In the genomic region with DNA sequence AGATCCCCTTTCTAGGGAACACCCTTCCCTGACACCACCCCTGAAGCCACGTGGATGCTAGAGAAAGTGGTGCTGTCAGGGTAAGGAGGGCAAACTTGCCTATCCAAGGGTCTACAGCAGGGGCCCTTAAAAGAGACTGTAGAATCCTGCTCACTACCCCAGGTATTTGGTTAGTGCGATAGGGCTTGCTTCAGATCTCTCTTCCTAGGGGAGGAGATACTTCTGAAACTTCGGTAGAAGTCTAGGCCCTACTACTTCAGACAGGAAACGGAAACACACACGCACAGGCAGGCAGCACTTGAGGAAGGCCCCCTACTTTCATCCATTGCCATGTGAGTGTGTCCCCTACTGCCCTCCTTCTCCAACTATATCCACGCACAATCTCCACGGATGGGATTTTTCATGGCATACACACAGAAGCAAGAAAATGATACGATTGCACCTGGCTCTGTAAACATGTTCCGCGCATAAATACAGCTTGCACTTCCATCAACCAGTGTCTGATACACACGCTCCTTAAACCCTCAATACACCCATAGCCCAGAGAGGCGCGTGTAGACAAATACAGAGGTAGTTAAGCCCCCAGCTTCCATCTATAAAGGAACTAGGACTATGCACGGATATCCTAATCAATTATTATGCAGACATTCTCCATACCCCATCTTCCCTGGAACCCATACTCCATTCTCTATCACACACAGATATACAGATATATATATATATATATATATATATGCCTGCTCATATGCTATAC, we compare ENCODE assay signal across 8 mouse cellular contexts. TPM values are rescaled to one million over a fixed set of nuclear protein-coding genes. Genes with fewer than 3 reads are reported as not detected.
DNase-seq lines count a peak whose midpoint lies in the region; ATAC-seq and TF ChIP-seq lines count a peak whose summit lies in the region.

No protein-coding gene starts in this region.

- no peaks in the 10 kb centered on the region for H3K9me3 ChIP-seq in erythroblast, embryonic 14.5 days (ENCODE audit: control insufficient read depth, low read length)
- H3K9me3 ChIP-seq in E14TG2a.4 (ENCODE audit: low read length): no peaks in the 10 kb centered on the region
- H3K9me3 ChIP-seq in heart, postnatal 0 days (replicated peaks; ENCODE audit: control insufficient read depth, low read length): no peaks in the 10 kb centered on the region

- H3K9ac ChIP-seq in heart, postnatal 0 days (replicated peaks; ENCODE audit: low read depth, low read length): peak overlapping the region; percentile 90

- no peak for TF ChIP-seq EP300 in heart, postnatal 0 days (IDR thresholded peaks at IDR 0.05; ENCODE audit: low read depth)

- H3K4me1 ChIP-seq in erythroblast, embryonic 14.5 days (ENCODE audit: control insufficient read depth): peaks cover 95% of the 10 kb centered on the region
- H3K4me1 ChIP-seq in E14TG2a.4 (replicated peaks; ENCODE audit: low read depth, low read length): peaks cover 81% of the 10 kb centered on the region
- H3K4me1 ChIP-seq in heart, postnatal 0 days (ENCODE audit: control insufficient read depth, insufficient read depth): peaks cover 61% of the 10 kb centered on the region

- ATAC-seq in erythroblast, adult 5-6 weeks (replicated peaks; ENCODE audit: low FRiP score, poor library complexity, severe bottlenecking): no peak
- no peak for ATAC-seq in heart, postnatal 0 days (ENCODE audit: insufficient read depth, low read depth)

- TF ChIP-seq CTCF in E14TG2a.4 (conservative IDR thresholded peaks at IDR 0.05; ENCODE audit: low read length): no peak
- TF ChIP-seq CTCF in heart, postnatal 0 days (IDR thresholded peaks at IDR 0.05; ENCODE audit: low read depth): no peak

- 28% methylated on average over 14 of the region's 14 CpGs for WGBS in heart, postnatal 0 days

- peak; percentile 4 for DNase-seq in heart, postnatal 0 days (ENCODE audit: low spot score)
- DNase-seq in lung, postnatal 36 days: peak; percentile 14
- peak; percentile 57 to 66 for DNase-seq in thymus, postnatal 10 days (ENCODE audit: low spot score in 2 of 2)
- DNase-seq in right cerebral cortex, postnatal 25 days: no peak
- no peak for DNase-seq in adrenal gland, postnatal 36 days

- H3K4me2 ChIP-seq in heart, postnatal 0 days (ENCODE audit: low read depth, low read length): peak overlapping the region; percentile 96

- peaks cover 29% of the 10 kb centered on the region for H3K36me3 ChIP-seq in erythroblast, embryonic 14.5 days (ENCODE audit: control insufficient read depth)
- peaks cover 22% of the 10 kb centered on the region for H3K36me3 ChIP-seq in E14TG2a.4 (ENCODE audit: insufficient read depth, low read length)
- peaks cover 10% of the 10 kb centered on the region for H3K36me3 ChIP-seq in heart, postnatal 0 days (replicated peaks; ENCODE audit: control insufficient read depth, insufficient read depth, low read length)

- peak overlapping the region; percentile 89 for H3K4me3 ChIP-seq in erythroblast, embryonic 14.5 days (replicated peaks)
- peak overlapping the region; percentile 90 for H3K4me3 ChIP-seq in E14TG2a.4 (replicated peaks; ENCODE audit: low read length)
- H3K4me3 ChIP-seq in heart, postnatal 0 days (ENCODE audit: low read depth, low read length): peak overlapping the region; percentile 77

- peak overlapping the region; percentile 99 for H3K27ac ChIP-seq in heart, postnatal 0 days (ENCODE audit: low read depth)

- peaks cover 7% of the 10 kb centered on the region for H3K27me3 ChIP-seq in erythroblast, embryonic 14.5 days (ENCODE audit: control insufficient read depth)
- no peaks in the 10 kb centered on the region for H3K27me3 ChIP-seq in E14TG2a.4 (ENCODE audit: insufficient read depth, low read length)
- no peaks in the 10 kb centered on the region for H3K27me3 ChIP-seq in heart, postnatal 0 days (ENCODE audit: control insufficient read depth, insufficient read depth, low read length)

RNA-seq across cellular contexts. Expression of a gene that starts 4.4 kb away (rescaled TPM):
- polyA plus RNA-seq in erythroblast, embryonic 14.5 days (2012): 1.9 and 3.3 TPM in 2 replicates
- total RNA-seq in erythroblast, adult 5-6 weeks (2015; ENCODE audit: low replicate concordance): 19.6 and 30.7 TPM in 2 replicates
- 11.7 and 20.1 TPM in 2 replicates for total RNA-seq in erythroblast, adult 5-6 weeks (2017; ENCODE audit: low replicate concordance)
- 6.3 and 6.8 TPM in 2 replicates for total RNA-seq in heart, postnatal 0 days (2014; rRNA removed; ENCODE audit: low replicate concordance)
- 5.1 and 6.5 TPM in 2 replicates for polyA plus RNA-seq in heart, postnatal 0 days (2015; fragmentation: Nextera tagmentation; extraction: Ambion mirVana)
- 10 to 100 TPM; 28.6 to 49.3 TPM for total RNA-seq in adrenal gland, postnatal 36 days (2021)

RNA-seq across cellular contexts. Expression of a gene that starts 4.7 kb away (rescaled TPM):
- 65.5 and 65.9 TPM in 2 replicates for polyA plus RNA-seq in erythroblast, embryonic 14.5 days (2012)
- total RNA-seq in erythroblast, adult 5-6 weeks (2015; ENCODE audit: low replicate concordance): 13.2 and 16.3 TPM in 2 replicates
- total RNA-seq in erythroblast, adult 5-6 weeks (2017; ENCODE audit: low replicate concordance): 21.6 and 37.9 TPM in 2 replicates
- 72.3 and 79.3 TPM in 2 replicates for total RNA-seq in heart, postnatal 0 days (2014; rRNA removed; ENCODE audit: low replicate concordance)
- polyA plus RNA-seq in heart, postnatal 0 days (2015; fragmentation: Nextera tagmentation; extraction: Ambion mirVana): 52.1 and 59.3 TPM in 2 replicates
- 10 to 100 TPM; 57.5 to 64.0 TPM for total RNA-seq in adrenal gland, postnatal 36 days (2021)

RNA-seq across cellular contexts. Expression of a gene that starts 35.3 kb away (rescaled TPM):
- polyA plus RNA-seq in erythroblast, embryonic 14.5 days (2012): 3.1 and 3.4 TPM in 2 replicates
- 12.7 and 16.9 TPM in 2 replicates for total RNA-seq in erythroblast, adult 5-6 weeks (2015; ENCODE audit: low replicate concordance)
- 25.9 and 31.9 TPM in 2 replicates for total RNA-seq in erythroblast, adult 5-6 weeks (2017; ENCODE audit: low replicate concordance)
- 11.0 and 19.7 TPM in 2 replicates for total RNA-seq in heart, postnatal 0 days (2014; rRNA removed; ENCODE audit: low replicate concordance)
- 22.7 and 28.1 TPM in 2 replicates for polyA plus RNA-seq in heart, postnatal 0 days (2015; fragmentation: Nextera tagmentation; extraction: Ambion mirVana)
- 10 to 100 TPM; 42.0 to 56.0 TPM for total RNA-seq in adrenal gland, postnatal 36 days (2021)

RNA-seq across cellular contexts. Expression of a gene that starts 37.0 kb away (rescaled TPM):
- polyA plus RNA-seq in erythroblast, embryonic 14.5 days (2012): 0.04 and 0.06 TPM in 2 replicates
- total RNA-seq in erythroblast, adult 5-6 weeks (2015; ENCODE audit: low replicate concordance): not detected in 2 replicates
- 0.28 and 0.77 TPM in 2 replicates for total RNA-seq in erythroblast, adult 5-6 weeks (2017; ENCODE audit: low replicate concordance)
- total RNA-seq in heart, postnatal 0 days (2014; rRNA removed; ENCODE audit: low replicate concordance): 9.7 and 12.1 TPM in 2 replicates
- polyA plus RNA-seq in heart, postnatal 0 days (2015; fragmentation: Nextera tagmentation; extraction: Ambion mirVana): 5.6 and 6.3 TPM in 2 replicates
- 10 to 100 TPM; 13.8 to 19.7 TPM for total RNA-seq in adrenal gland, postnatal 36 days (2021)

RNA-seq across cellular contexts. Expression of a gene that starts 42.0 kb away (rescaled TPM):
- 0.07 TPM in 1 of 2 replicates, not detected in the other for polyA plus RNA-seq in erythroblast, embryonic 14.5 days (2012)
- 0.42 and 1.3 TPM in 2 replicates for total RNA-seq in erythroblast, adult 5-6 weeks (2015; ENCODE audit: low replicate concordance)
- 0.60 and 1.4 TPM in 2 replicates for total RNA-seq in erythroblast, adult 5-6 weeks (2017; ENCODE audit: low replicate concordance)
- 7.0 and 11.4 TPM in 2 replicates for total RNA-seq in heart, postnatal 0 days (2014; rRNA removed; ENCODE audit: low replicate concordance)
- 10.4 and 11.1 TPM in 2 replicates for polyA plus RNA-seq in heart, postnatal 0 days (2015; fragmentation: Nextera tagmentation; extraction: Ambion mirVana)
- total RNA-seq in adrenal gland, postnatal 36 days (2021): 10 to 100 TPM; 12.9 to 17.9 TPM

Comparison
In these comparisons a context has a peak if more than half of its experiments do, and no peak if none do; other contexts are left out.
1. DNase-seq: peak in heart, postnatal 0 days (single experiment), lung, postnatal 36 days (single experiment) and thymus, postnatal 10 days (2 of 2); none in right cerebral cortex, postnatal 25 days (single experiment) and adrenal gland, postnatal 36 days (0 of 2).
2. Peak in every context shown above with its lines, with median percentiles within 50 percentile points of each other: H3K4me3 ChIP-seq.